Mouse (Mus musculus) megakaryocyte-erythroid progenitor cell, adult 5 weeks (primary cell): ENCODE results near the gene Shank3. TPM values are rescaled to one million over a fixed set of nuclear protein-coding genes. Genes with fewer than 3 reads are reported as not detected.

Source experiments
- polyA plus RNA-seq: library from polyadenylated mRNA; stranded (reverse); fragments of >175 nt; gene quantifications from 2 replicates; pipeline ENCODE4 v1.2.3, GENCODE M21; 2012

The Shank3 gene
- polyA plus RNA-seq, result 34.8 and 56.1 TPM in 2 replicates

GRCm38 (mm10) chr15:89498961-89499688 lies at the start of gene Shank3:
Gene Shank3, plus strand, starts transcription at chr15:89499623.

GRCm38 (mm10) chr15:89453865-89454478 lies 45.5 kb upstream of the Shank3 start, which contains the start of gene Mapk8ip2:
Gene Mapk8ip2, plus strand, starts transcription at chr15:89453913.

GRCm38 (mm10) chr15:89477091-89477491 lies 22.3 kb upstream of the Shank3 start, which contains the start of gene Arsa:
Gene Arsa, minus strand, starts transcription at chr15:89477425.

GRCm38 (mm10) chr15:89568114-89568513 lies 68.7 kb downstream of the Shank3 start, which contains the start of gene Acr:
Gene Acr, plus strand, starts transcription at chr15:89568326.

GRCm38 (mm10) chr15:89591723-89592455 lies 92.5 kb downstream of the Shank3 start, which contains the start of gene Rabl2:
Gene Rabl2, minus strand, starts transcription at chr15:89591923.

Other genes with a start within 250 kb of the Shank3 start
- 172 and 230 TPM in 2 replicates for gene Sbf1, start 184.3 kb upstream of the Shank3 start, polyA plus RNA-seq
- not detected in 2 replicates for gene Adm2, start 176.9 kb upstream of the Shank3 start, polyA plus RNA-seq
- not detected in 2 replicates for gene Miox, start 165.2 kb upstream of the Shank3 start, polyA plus RNA-seq
- gene Lmf2, start 144.0 kb upstream of the Shank3 start, polyA plus RNA-seq, result 139 and 151 TPM in 2 replicates
- gene Ncaph2, start 143.9 kb upstream of the Shank3 start, polyA plus RNA-seq, result 63.0 and 78.6 TPM in 2 replicates
- 75.8 and 81.4 TPM in 2 replicates for gene Sco2, start 125.8 kb upstream of the Shank3 start, polyA plus RNA-seq
- 1.4 and 1.6 TPM in 2 replicates for gene Tymp, start 122.6 kb upstream of the Shank3 start, polyA plus RNA-seq
- gene Odf3b, start 120.3 kb upstream of the Shank3 start, polyA plus RNA-seq, result 24.7 and 38.6 TPM in 2 replicates
- 0.06 and 0.18 TPM in 2 replicates for gene Klhdc7b, start 114.7 kb upstream of the Shank3 start, polyA plus RNA-seq
- not detected in 2 replicates for gene Syce3, start 89.1 kb upstream of the Shank3 start, polyA plus RNA-seq
- gene Cpt1b, start 73.8 kb upstream of the Shank3 start, polyA plus RNA-seq, result 2.2 and 2.7 TPM in 2 replicates
- gene C730034F03Rik, start 70.0 kb upstream of the Shank3 start, polyA plus RNA-seq, result 0.07 TPM in 1 of 2 replicates, not detected in the other
- 1.2 and 2.2 TPM in 2 replicates for gene Gm44502, start 69.9 kb upstream of the Shank3 start, polyA plus RNA-seq
- 157 and 209 TPM in 2 replicates for gene Chkb, start 69.7 kb upstream of the Shank3 start, polyA plus RNA-seq
- gene Mapk8ip2, start 45.7 kb upstream of the Shank3 start, polyA plus RNA-seq, result 0.01 TPM in 1 of 2 replicates, not detected in the other
- 51.0 and 62.2 TPM in 2 replicates for gene Arsa, start 22.2 kb upstream of the Shank3 start, polyA plus RNA-seq
- 0.15 and 0.39 TPM in 2 replicates for gene Acr, start 68.7 kb downstream of the Shank3 start, polyA plus RNA-seq
- 14.4 and 21.8 TPM in 2 replicates for gene Rabl2, start 92.3 kb downstream of the Shank3 start, polyA plus RNA-seq